Mouse (Mus musculus) B cell, adult 2 months (primary cell): Measurements from ENCODE around the gene 1810010H24Rik.
A peak's percentile ranks its signal among the peaks of the same experiment; 100 is the strongest.
"Not testable (repeated sequence)": the region's sequence is repeated elsewhere in the genome, so short reads cannot be mapped to it uniquely, and the experiment has no call there.

Experiments used
- DNase-seq, 2 experiments: peaks; one replicate each; pipeline ENCODE4 v3.0.0; 2022

Gene 1810010H24Rik

GRCm38 (mm10) chr11:107014020-107014585, 11.4 kb upstream of the 1810010H24Rik start:
- peak; percentile 34 to 45 for DNase-seq

- peak; percentile 70 to 72 for DNase-seq
Measured at GRCm38 (mm10) chr11:107014597-107015309, 10.7 kb upstream of the 1810010H24Rik start.

- not testable (repeated sequence) for DNase-seq
Measured at GRCm38 (mm10) chr11:107015535-107016187, 9.8 kb upstream of the 1810010H24Rik start.

- DNase-seq = no peak
Measured at GRCm38 (mm10) chr11:107016893-107017292, 8.6 kb upstream of the 1810010H24Rik start.

- DNase-seq = no peak
Measured at GRCm38 (mm10) chr11:107017339-107017886, 8.1 kb upstream of the 1810010H24Rik start.

- peak; percentile 65 to 67 for DNase-seq
Measured at GRCm38 (mm10) chr11:107018606-107019005, 6.9 kb upstream of the 1810010H24Rik start.

- DNase-seq = no peak
Measured at GRCm38 (mm10) chr11:107019318-107019717, 6.2 kb upstream of the 1810010H24Rik start.

GRCm38 (mm10) chr11:107019722-107020121, 5.8 kb upstream of the 1810010H24Rik start:
- DNase-seq = not testable (repeated sequence)

GRCm38 (mm10) chr11:107022050-107022683, 3.3 kb upstream of the 1810010H24Rik start:
- no peak for DNase-seq

- no peak for DNase-seq
Measured at GRCm38 (mm10) chr11:107024406-107024805, 1.1 kb upstream of the 1810010H24Rik start.

- DNase-seq = peak; percentile 20 to 46
Measured at GRCm38 (mm10) chr11:107026554-107027430, 1.3 kb downstream of the 1810010H24Rik start.

GRCm38 (mm10) chr11:107027431-107028274, 2.2 kb downstream of the 1810010H24Rik start:
- peak; percentile 85 to 91 for DNase-seq

GRCm38 (mm10) chr11:107028275-107028618, 2.8 kb downstream of the 1810010H24Rik start:
- DNase-seq = no peak

- no peak for DNase-seq
Measured at GRCm38 (mm10) chr11:107028754-107029153, 3.3 kb downstream of the 1810010H24Rik start.

- DNase-seq = peak; percentile 43 to 52
Measured at GRCm38 (mm10) chr11:107029536-107029935, 4.1 kb downstream of the 1810010H24Rik start.

GRCm38 (mm10) chr11:107031635-107032034, 6.2 kb downstream of the 1810010H24Rik start:
- no peak for DNase-seq

- no peak for DNase-seq
Measured at GRCm38 (mm10) chr11:107034085-107034810, 8.8 kb downstream of the 1810010H24Rik start.

- DNase-seq = no peak
Measured at GRCm38 (mm10) chr11:107039417-107039816, 13.9 kb downstream of the 1810010H24Rik start.

GRCm38 (mm10) chr11:107041396-107041795, 15.9 kb downstream of the 1810010H24Rik start:
- DNase-seq = no peak

- no peak for DNase-seq
Measured at GRCm38 (mm10) chr11:107043361-107043760, 17.9 kb downstream of the 1810010H24Rik start.
